Mouse (Mus musculus): ENCODE data around the gene Mknk2.

- TF ChIP-seq POLR2A (IDR thresholded peaks at IDR 0.05; ENCODE audit: borderline replicate concordance, insufficient read depth, low read length) (no peak), CTCF (IDR thresholded peaks at IDR 0.05; ENCODE audit: borderline replicate concordance, insufficient read depth, low read depth, low read length) (no peak)
Observed at GRCm38 (mm10) chr10:80666837-80667412, 11.0 kb downstream of the Mknk2 start.

All from cerebellum, adult 2 months (tissue).